Mouse (Mus musculus): ENCODE results near the gene Lrrc8d.
"Not testable (repeated sequence)": the region's sequence is repeated elsewhere in the genome, so short reads cannot be mapped to it uniquely, and the experiment has no call there.

The Lrrc8d gene

GRCm38 (mm10) chr5:105861616-105862015 lies 161.8 kb downstream of the Lrrc8d start:
- DNase-seq = no peak

GRCm38 (mm10) chr5:105865110-105865628 lies 165.4 kb downstream of the Lrrc8d start:
- DNase-seq = not testable (repeated sequence)

- DNase-seq = peak; percentile 34
These were observed 167.7 kb downstream of the Lrrc8d start for GRCm38 (mm10) chr5:105867427-105867826.

- DNase-seq = peak; percentile 83
These were observed 168.2 kb downstream of the Lrrc8d start for GRCm38 (mm10) chr5:105867841-105868447.

GRCm38 (mm10) chr5:105868593-105868992 lies 168.8 kb downstream of the Lrrc8d start:
- DNase-seq = peak; percentile 89

DNA sequence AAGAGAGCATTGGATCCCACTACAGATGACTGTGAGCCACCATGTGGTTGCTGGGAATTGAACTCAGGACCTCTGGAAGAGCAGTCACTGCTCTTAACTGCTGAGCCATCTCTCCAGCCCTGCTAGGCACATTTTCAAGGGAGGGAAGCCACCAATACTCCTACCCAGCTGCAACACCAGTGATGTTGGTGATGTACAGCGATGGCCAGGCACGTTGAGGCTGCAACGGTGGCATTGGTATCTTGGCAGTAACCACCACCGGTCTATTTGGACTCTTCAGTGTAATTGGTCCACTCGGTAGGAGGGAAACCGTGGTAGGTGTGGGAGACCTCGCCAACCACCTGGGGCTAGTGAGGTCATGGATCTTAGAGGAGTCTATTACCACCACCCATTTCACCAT lies 170.0 kb downstream of the Lrrc8d start:
- no peak for DNase-seq

DNA sequence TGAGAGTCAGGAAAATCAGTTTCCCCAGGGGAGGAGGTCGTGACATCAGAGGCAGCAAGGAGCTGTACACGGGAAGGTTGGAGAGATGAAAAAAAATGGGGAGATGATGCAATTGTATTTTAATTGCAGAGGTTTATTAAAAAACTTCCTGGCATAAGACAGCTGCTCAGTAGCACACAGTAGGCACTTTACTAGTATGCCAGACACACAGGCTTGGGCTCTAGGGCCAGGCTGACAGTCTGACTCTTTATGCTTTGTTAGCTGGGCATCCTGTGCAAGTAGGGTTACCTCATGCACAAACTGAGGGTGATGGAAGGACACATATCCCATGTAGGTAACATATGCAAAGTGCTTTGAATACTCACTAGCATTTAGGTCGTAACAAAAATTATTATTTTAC lies 171.4 kb downstream of the Lrrc8d start:
- DNase-seq = no peak

- DNase-seq = no peak
These were observed 172.4 kb downstream of the Lrrc8d start for GRCm38 (mm10) chr5:105872176-105872575.

DNA sequence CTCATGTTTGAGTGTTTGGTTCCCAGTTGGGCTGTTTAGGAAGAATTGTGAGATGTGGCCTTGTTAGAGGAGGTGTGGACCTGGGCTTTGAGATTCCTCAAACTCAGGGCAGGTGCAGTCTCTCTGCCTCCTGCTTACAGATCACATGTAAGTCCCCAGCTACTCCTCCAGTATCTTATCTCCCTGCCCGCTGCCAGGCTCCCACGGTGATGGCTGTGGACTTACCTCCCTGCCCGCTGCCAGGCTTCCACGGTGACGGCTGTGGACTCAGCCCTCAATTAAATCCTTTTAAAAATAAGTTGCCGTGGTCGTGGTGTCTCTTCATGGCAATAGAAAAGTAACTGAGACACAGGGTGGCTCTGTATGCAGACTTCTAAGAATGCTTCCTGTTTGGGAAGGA lies 173.1 kb downstream of the Lrrc8d start:
- DNase-seq = no peak

GRCm38 (mm10) chr5:105873774-105874173 lies 174.0 kb downstream of the Lrrc8d start:
- no peak for DNase-seq

GRCm38 (mm10) chr5:105874476-105874875 lies 174.7 kb downstream of the Lrrc8d start:
- DNase-seq = no peak

GRCm38 (mm10) chr5:105876068-105876924 lies 176.5 kb downstream of the Lrrc8d start, which contains the start of gene Zfp326:
Zfp326 (plus strand) TSS chr5:105876565.
- DNase-seq = peak; percentile 93

DNA sequence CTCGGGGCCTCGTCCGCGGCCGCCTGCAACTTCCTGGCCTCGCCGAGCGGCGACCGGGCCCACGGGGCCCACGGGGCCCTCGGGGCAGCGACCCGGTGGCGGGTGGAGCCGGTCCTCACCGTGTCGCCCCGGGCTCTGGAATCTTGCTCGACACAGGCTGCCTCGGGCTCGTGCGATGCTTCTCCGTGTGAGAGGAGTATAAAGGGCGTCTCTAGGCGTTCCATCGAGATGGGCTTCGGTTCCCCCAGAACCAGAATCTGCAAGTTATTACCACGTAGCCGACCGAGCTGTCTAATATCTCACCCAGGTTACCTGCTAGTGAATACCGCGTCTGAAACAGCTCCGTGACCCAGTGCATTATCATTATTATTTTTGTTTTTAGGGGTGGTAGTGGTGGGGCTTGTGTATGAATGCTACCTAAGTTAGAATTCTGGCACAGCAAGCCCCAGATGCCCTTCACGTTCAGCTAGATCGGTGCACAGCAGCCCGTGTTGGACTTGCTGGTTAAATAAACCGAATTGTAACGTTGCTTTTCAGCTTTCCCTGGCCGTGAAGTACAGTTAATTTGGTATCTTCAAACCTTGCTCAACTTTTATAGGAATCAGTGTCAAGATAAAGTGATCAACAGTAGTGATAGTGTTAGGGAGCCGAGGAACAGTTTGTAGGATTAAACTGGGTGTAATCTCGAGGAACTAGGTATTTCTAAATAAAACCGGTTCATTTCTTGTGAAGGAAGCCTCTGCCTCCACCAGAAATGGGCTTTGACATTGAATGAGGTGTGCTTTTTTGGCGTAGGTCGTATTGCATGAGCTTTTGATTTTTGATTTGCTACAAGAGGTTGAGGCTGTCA lies 177.4 kb downstream of the Lrrc8d start:
- DNase-seq = peak; percentile 32

All from kidney, adult 9 months (tissue).